Mouse (Mus musculus) layer of hippocampus, adult 8-10 months (tissue): ENCODE results near the gene Zswim3. TPM values are rescaled to one million over a fixed set of nuclear protein-coding genes. Genes with fewer than 3 reads are reported as not detected.

Experiments used
- total RNA-seq, 4 experiments: library from RNA; stranded (reverse); gene quantifications; 2 replicates each; pipeline ENCODE4 v1.2.4; 2022

Gene Zswim3
- total RNA-seq, 4 experiments from 2014 or later, result 8.3 to 10.2 (median 9.5) TPM

Other genes with a start within 250 kb of the Zswim3 start
- gene Wfdc2, start 242.7 kb upstream of the Zswim3 start, total RNA-seq, result 1 to 10 TPM in 1 of 4 experiments, under 1 TPM in 3; 0.55 to 1.1 (median 0.84) TPM
- gene Spint3, start 231.6 kb upstream of the Zswim3 start, total RNA-seq, result not detected
- not detected for gene Wfdc6a, start 219.7 kb upstream of the Zswim3 start, total RNA-seq
- not detected for gene Eppin, start 211.5 kb upstream of the Zswim3 start, total RNA-seq
- not detected for gene Wfdc6b, start 191.6 kb upstream of the Zswim3 start, total RNA-seq
- not detected for gene Wfdc8, start 191.5 kb upstream of the Zswim3 start, total RNA-seq
- gene Wfdc16, start 166.3 kb upstream of the Zswim3 start, total RNA-seq, result not detected
- gene Wfdc10, start 149.1 kb upstream of the Zswim3 start, total RNA-seq, result not detected
- not detected for gene Wfdc9, start 148.5 kb upstream of the Zswim3 start, total RNA-seq
- not detected for gene Wfdc11, start 131.0 kb upstream of the Zswim3 start, total RNA-seq
- not detected for gene Wfdc13, start 120.0 kb upstream of the Zswim3 start, total RNA-seq
- not detected for gene Spint4, start 106.6 kb upstream of the Zswim3 start, total RNA-seq
- gene Spint5, start 89.8 kb upstream of the Zswim3 start, total RNA-seq, result not detected
- gene Wfdc3, start 59.2 kb upstream of the Zswim3 start, total RNA-seq, result 1 to 10 TPM in 3 of 4 experiments, under 1 TPM in 1; 0.99 to 2.4 (median 1.8) TPM
- 10 to 100 TPM; 32.6 to 36.7 (median 35.3) TPM for gene Dnttip1, start 59.1 kb upstream of the Zswim3 start, total RNA-seq
- under 1 TPM in 3 of 4 experiments, not detected in 1; 0.33 to 0.81 (median 0.48) TPM for gene Ube2c, start 35.2 kb upstream of the Zswim3 start, total RNA-seq
- gene Tnnc2, start 25.1 kb upstream of the Zswim3 start, total RNA-seq, result 1 to 10 TPM in 1 of 4 experiments, not detected in 3; 1.4 TPM
- 10 to 100 TPM; 33.0 to 44.9 (median 39.9) TPM for gene Snx21, start 19.3 kb upstream of the Zswim3 start, total RNA-seq
- 10 to 100 TPM; 25.1 to 34.0 (median 27.7) TPM for gene Acot8, start 216 bp upstream of the Zswim3 start, total RNA-seq
- gene Zswim1, start 17.6 kb downstream of the Zswim3 start, total RNA-seq, result 10 to 100 TPM; 22.2 to 25.1 (median 22.9) TPM
- 1 to 10 TPM in 1 of 4 experiments, under 1 TPM in 1, not detected in 2; 0.54 to 1.3 TPM for gene Spata25, start 23.4 kb downstream of the Zswim3 start, total RNA-seq
- gene Ctsa, start 27.8 kb downstream of the Zswim3 start, total RNA-seq, result 100 to 1,000 TPM in 3 of 4 experiments, 10 to 100 TPM in 1; 96.9 to 242 (median 147) TPM
- gene Neurl2, start 28.4 kb downstream of the Zswim3 start, total RNA-seq, result 1 to 10 TPM; 1.6 to 4.9 (median 3.6) TPM
- 100 to 1,000 TPM in 2 of 4 experiments, 10 to 100 TPM in 2; 81.0 to 114 (median 96.0) TPM for gene Pltp, start 52.6 kb downstream of the Zswim3 start, total RNA-seq
- gene Pcif1, start 74.2 kb downstream of the Zswim3 start, total RNA-seq, result 10 to 100 TPM; 40.5 to 62.8 (median 49.0) TPM
- gene Zfp335, start 106.7 kb downstream of the Zswim3 start, total RNA-seq, result 10 to 100 TPM; 24.8 to 33.0 (median 29.0) TPM
- gene Mmp9, start 135.7 kb downstream of the Zswim3 start, total RNA-seq, result 1 to 10 TPM; 1.5 to 2.2 (median 2.0) TPM
- gene Slc12a5, start 155.7 kb downstream of the Zswim3 start, total RNA-seq, result 100 to 1,000 TPM; 370 to 437 (median 422) TPM
- gene Ncoa5, start 229.8 kb downstream of the Zswim3 start, total RNA-seq, result 10 to 100 TPM; 46.2 to 63.5 (median 55.9) TPM